Mouse (Mus musculus) brain, embryonic 14.5 days (tissue): ENCODE data around the gene Aicda. TPM values are rescaled to one million over a fixed set of nuclear protein-coding genes. Genes with fewer than 3 reads are reported as not detected.
"Not testable (repeated sequence)": the region's sequence is repeated elsewhere in the genome, so short reads cannot be mapped to it uniquely, and the experiment has no call there.

ENCODE experiments used
- DNase-seq: peaks from one replicate; pipeline ENCODE4 v3.0.0-alpha.2; 2011; ENCODE audit warnings: low read depth
- CTCF ChIP-seq: fragments of 200-500 bp; IDR thresholded peaks from 2 replicates; pipeline ENCODE4 v1.5.1; 2012; ENCODE audit warnings: inconsistent platforms, mild to moderate bottlenecking, moderate library complexity, borderline replicate concordance; ENCODE audit not compliant: insufficient read depth, insufficient read length; ENCODE audit errors: extremely low read depth
- POLR2A ChIP-seq: fragments of 200-500 bp; IDR thresholded peaks from 2 replicates; pipeline ENCODE4 v1.6.1; 2012; ENCODE audit warnings: mild to moderate bottlenecking, inconsistent platforms, borderline replicate concordance; ENCODE audit not compliant: poor library complexity, insufficient read depth, insufficient read length, severe bottlenecking; ENCODE audit errors: extremely low read depth
- polyA plus RNA-seq: library from polyadenylated mRNA; depleted of rRNA; stranded (reverse); fragments of >200 nt; gene quantifications from 2 replicates; pipeline ENCODE4 v1.2.3, GENCODE M21; 2012

Gene Aicda
- polyA plus RNA-seq, 1 experiment, result 0.75 TPM

DNA sequence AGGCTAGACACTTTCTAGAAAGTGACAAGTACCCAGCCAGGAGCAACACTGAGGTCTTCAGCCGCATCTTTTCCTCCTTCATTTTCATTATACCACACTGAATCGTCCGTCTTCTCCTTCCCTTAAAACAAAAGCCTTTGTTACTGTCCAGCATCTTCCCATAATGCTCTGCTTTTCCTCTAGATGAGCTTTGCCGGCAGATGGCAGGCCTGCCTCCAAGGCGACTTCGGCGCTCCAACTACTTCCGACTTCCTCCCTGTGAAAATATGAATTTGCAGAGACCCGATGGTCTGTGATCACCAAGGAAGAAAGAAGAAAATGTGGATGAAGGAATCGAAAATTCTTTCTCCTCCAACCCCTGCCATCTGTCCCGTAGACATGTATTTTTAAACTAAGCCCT lies 25.5 kb upstream of the Aicda start:
- TF ChIP-seq CTCF (no peak), POLR2A (no peak)
- no peak for DNase-seq

DNA sequence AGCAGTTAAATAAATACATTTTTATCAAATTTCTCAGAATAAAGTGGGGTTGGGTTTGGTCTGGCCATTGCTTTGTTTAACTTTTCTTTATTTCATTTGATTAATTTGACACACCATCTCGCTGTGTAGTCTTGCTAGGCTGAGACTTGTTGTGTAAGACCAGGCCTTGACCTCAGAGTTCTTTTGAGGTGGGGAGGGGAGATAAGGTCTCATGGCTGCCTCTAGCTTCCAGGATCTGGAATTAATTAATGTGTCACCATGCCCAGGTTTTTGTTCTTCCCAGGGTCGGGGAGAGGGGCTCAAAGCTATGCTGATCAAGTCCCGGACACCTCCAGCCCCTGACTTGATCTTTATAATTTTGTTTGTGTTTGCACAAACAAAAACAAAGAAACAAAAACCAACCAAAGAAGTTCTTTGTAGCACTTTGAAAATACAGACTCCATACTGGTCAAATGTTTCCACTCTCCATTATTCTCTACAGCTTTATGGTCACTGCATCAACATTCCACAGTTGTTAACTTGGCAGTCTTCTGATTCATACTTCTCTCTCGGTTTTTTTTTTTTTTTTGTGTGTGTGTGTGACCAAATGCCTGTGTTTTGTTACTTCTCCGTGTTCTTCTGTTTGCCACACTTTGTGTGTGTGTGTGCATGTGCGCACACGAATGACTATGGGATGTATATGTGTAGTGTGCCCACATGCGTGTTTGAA lies 22.0 kb upstream of the Aicda start:
- TF ChIP-seq POLR2A (no peak), CTCF (no peak)
- DNase-seq, result no peak

DNA sequence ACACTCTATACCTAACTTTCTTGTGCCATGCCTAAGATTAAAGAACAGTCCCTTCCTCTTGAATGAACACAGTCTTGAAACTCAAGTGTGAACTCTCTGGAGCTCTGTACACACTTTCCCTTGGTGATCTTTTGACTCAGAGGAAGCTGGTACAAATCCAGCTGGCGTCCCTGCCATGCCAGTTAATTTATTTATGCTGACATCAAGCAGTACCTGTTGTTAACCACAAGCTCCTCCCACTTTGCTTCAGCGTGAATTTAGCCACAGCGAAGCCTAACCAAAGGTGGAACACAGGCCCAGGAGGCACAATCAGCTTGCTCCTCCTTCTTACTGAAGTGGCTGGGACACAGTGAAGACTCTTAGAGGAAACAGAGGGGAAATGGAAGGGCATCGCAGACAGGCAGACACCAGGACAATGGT lies 20.7 kb upstream of the Aicda start:
- no peak for TF ChIP-seq POLR2A
- no peak for TF ChIP-seq CTCF
- peak; percentile 79 for DNase-seq

- TF ChIP-seq POLR2A, result no peak
- no peak for TF ChIP-seq CTCF
- no peak for DNase-seq
Observed at GRCm38 (mm10) chr6:122534032-122534431, 19.6 kb upstream of the Aicda start.

GRCm38 (mm10) chr6:122539564-122539963 lies 14.0 kb upstream of the Aicda start:
- no peak for TF ChIP-seq POLR2A
- no peak for TF ChIP-seq CTCF
- no peak for DNase-seq

- DNase-seq, result not testable (repeated sequence)
Observed at GRCm38 (mm10) chr6:122542459-122542858, 11.1 kb upstream of the Aicda start.

DNA sequence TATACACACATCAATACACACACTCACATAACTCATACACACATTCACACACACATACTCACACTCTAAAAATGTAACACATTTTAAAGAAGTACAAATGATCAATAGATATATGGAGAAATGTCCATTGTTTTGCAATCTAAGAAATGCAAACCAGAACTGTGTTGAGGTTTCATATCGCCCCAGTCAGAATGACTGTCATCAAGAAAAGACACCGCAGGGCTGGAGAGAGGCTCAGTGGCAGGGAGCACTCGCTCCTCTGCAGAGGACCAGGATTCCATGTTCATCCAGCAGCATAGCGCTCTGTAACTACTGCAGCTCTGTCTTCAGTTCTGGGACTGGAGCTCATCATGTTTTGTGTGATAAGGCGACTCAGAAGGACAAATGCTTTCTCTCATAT lies 10.0 kb upstream of the Aicda start:
- no peak for DNase-seq
- TF ChIP-seq CTCF, result no peak
- no peak for TF ChIP-seq POLR2A

GRCm38 (mm10) chr6:122544672-122545071 lies 8.9 kb upstream of the Aicda start:
- no peak for DNase-seq
- TF ChIP-seq CTCF, result no peak

- DNase-seq, result no peak
- TF ChIP-seq POLR2A (no peak), CTCF (no peak)
Observed at GRCm38 (mm10) chr6:122545289-122545882, 8.2 kb upstream of the Aicda start.

GRCm38 (mm10) chr6:122545948-122546347 lies 7.7 kb upstream of the Aicda start:
- TF ChIP-seq POLR2A, result no peak
- no peak for TF ChIP-seq CTCF

DNA sequence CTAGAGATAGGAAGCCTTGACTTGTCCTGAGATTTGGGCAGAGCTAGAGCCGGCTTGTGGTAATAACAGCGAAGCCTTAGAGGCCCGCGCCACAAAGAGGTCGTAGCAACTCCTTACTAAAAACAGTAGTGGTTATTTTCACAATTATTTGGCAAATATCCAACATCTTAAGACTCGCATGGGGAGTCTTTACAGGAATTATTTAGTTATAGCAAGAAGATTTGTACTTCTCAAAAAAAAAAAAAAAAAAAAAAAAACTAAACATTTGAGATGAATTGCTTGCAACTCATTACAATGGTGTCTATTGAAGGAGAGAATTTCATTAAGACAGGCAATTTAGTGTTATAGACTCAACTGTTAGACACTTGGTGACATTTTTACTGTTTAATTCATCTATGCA lies 501 bp downstream of the Aicda start:
- DNase-seq, result no peak
- TF ChIP-seq CTCF (no peak), POLR2A (no peak)

More at GRCm38 (mm10) chr6:122545948-122546347, 7.7 kb upstream of the Aicda start:
- no peak for DNase-seq

DNA sequence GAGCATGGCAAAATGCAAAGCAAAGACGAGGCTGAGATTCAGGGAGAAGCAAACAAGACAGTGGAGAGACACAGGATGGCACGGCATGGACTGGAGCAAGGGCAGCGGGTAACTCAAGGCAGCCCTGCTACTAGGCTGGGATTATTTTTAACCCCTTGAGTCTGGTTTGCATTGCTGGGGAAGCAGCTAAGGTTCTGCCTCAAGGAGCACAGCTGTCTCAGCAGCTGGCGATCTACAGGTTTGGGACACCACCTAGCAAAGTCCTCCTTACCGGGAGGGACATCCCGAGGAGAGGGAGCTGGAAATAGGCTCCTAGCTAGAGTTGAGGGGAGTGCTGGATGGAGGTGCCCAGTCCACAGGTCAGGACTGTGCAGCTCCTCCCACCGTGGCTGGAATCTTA lies 1.7 kb downstream of the Aicda start:
- TF ChIP-seq CTCF (no peak), POLR2A (no peak)
- DNase-seq, result no peak
